Comparison of ENCODE assay signal across 13 mouse cellular contexts in the genomic region with DNA sequence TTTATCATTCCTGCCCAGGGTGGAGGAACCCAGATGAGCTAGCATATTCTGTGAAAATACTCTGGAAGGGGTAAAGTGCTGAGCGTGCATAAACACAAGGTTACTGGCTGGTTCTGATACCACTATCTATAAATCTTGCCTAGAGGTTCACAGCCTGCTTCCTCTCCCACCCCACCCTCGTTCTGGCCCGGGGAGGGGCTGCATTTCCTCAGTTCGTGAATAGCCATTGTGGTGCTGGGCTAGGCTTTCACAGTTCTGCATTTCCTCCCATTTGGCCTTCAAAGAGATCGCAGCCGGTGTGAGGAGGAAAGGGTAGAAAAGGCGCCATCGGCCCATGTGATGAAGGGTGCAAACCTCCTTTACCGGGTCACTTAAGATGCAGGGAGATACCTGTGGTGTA. TPM values are rescaled to one million over a fixed set of nuclear protein-coding genes. Genes with fewer than 3 reads are reported as not detected.
DNase-seq lines count a peak whose midpoint lies in the region; ATAC-seq and TF ChIP-seq lines count a peak whose summit lies in the region.
"Had no signal": no experiment of that assay in that cellular context is flagged by ENCODE, and none has a peak within 500 bp of the region (broad histone marks: within the 10 kb centered on the region; RNA-seq: fewer than 3 reads in every experiment).

No protein-coding gene starts in this region.

- no peak overlapping the region for H3K4me2 ChIP-seq in CH12.LX (ENCODE audit: insufficient read depth, low read depth, poor library complexity, severe bottlenecking)
- no peak overlapping the region for H3K4me2 ChIP-seq in liver, embryonic 12.5 days
- H3K4me2 ChIP-seq: limb, embryonic 13.5 days; neural tube, embryonic 12.5 days had no signal

- TF ChIP-seq POLR2A in CH12.LX (IDR thresholded peaks at IDR 0.05; ENCODE audit: low read depth, low read length): no peak

- H3K9ac ChIP-seq in CH12.LX (ENCODE audit: insufficient read depth, low read depth) (no peak overlapping the region), ES-E14 (ENCODE audit: insufficient read depth, low read depth, low read length, poor library complexity, severe bottlenecking) (no peak overlapping the region)
- H3K9ac ChIP-seq in liver, embryonic 12.5 days: no peak overlapping the region
- H3K9ac ChIP-seq: limb, embryonic 13.5 days; neural tube, embryonic 12.5 days had no signal

- H3K9me3 ChIP-seq in CH12.LX (replicated peaks; ENCODE audit: low read length) (no peaks in the 10 kb centered on the region), ES-E14 (ENCODE audit: control insufficient read depth, insufficient read depth, low read depth, low read length) (no peaks in the 10 kb centered on the region)
- no peaks in the 10 kb centered on the region for H3K9me3 ChIP-seq in liver, embryonic 12.5 days (replicated peaks)
- H3K9me3 ChIP-seq: limb, embryonic 13.5 days; neural tube, embryonic 12.5 days had no signal

- H3K4me1 ChIP-seq in CH12.LX (ENCODE audit: control insufficient read depth in 1 of 2, insufficient read depth in 2 of 2): peaks cover 10 to 14% of the 10 kb centered on the region in 2 experiments
- H3K4me1 ChIP-seq in ES-E14 (ENCODE audit: control insufficient read depth in 2 of 2, insufficient read depth in 2 of 2, low read length in 2 of 2, poor library complexity in 1 of 2): peaks cover 2 to 7% of the 10 kb centered on the region in 2 experiments; a peak in 2 of 4 replicates
- H3K4me1 ChIP-seq in liver, embryonic 12.5 days: peaks cover 8% of the 10 kb centered on the region
- H3K4me1 ChIP-seq: limb, embryonic 13.5 days; neural tube, embryonic 12.5 days had no signal

- 14% methylated on average over 9 of the region's 9 CpGs for WGBS in liver, embryonic 12.5 days (ENCODE audit: insufficient replicate concordance)

- in situ Hi-C loops in CH12.LX (cut with MboI; ENCODE audit: low pct_ligation_motif_present, low pct_unique_long_range_greater_than_20kb, low sequenced_read_pairs) (no loop called here), ES-E14 (cut with MboI; ENCODE audit: low sequenced_read_pairs in 2 of 2, unreplicated experiment in 2 of 2) (no loop called here)

- no peak for TF ChIP-seq CTCF in CH12.LX (conservative IDR thresholded peaks at IDR 0.05 in 1 of 2, IDR thresholded peaks at IDR 0.05 in 1 of 2; ENCODE audit: low read depth in 2 of 2, low read length in 2 of 2)

- H3K4me3 ChIP-seq in CH12.LX (replicated peaks in 1 of 3; ENCODE audit: low read depth in 2 of 3, low read length in 2 of 3, poor library complexity in 1 of 3): no peak overlapping the region
- H3K4me3 ChIP-seq in ES-E14 (ENCODE audit: insufficient read depth in 1 of 2, low read depth in 1 of 2, low read length in 2 of 2, poor library complexity in 1 of 2, severe bottlenecking in 1 of 2): no peak overlapping the region
- no peak overlapping the region for H3K4me3 ChIP-seq in liver, embryonic 12.5 days
- H3K4me3 ChIP-seq: limb, embryonic 13.5 days; neural tube, embryonic 12.5 days had no signal

- no peaks in the 10 kb centered on the region for H3K79me2 ChIP-seq in CH12.LX (replicated peaks; ENCODE audit: control insufficient read depth, extremely low read depth, insufficient read depth, poor library complexity, severe bottlenecking)

- no peaks in the 10 kb centered on the region for H3K36me3 ChIP-seq in CH12.LX (replicated peaks in 1 of 2; ENCODE audit: control insufficient read depth in 1 of 2, insufficient read depth in 1 of 2, low read length in 1 of 2)
- H3K36me3 ChIP-seq in ES-E14 (ENCODE audit: control insufficient read depth, insufficient read depth, low read length, poor library complexity, severe bottlenecking): no peaks in the 10 kb centered on the region
- no peaks in the 10 kb centered on the region for H3K36me3 ChIP-seq in liver, embryonic 12.5 days
- H3K36me3 ChIP-seq: limb, embryonic 13.5 days; neural tube, embryonic 12.5 days had no signal

- dilution Hi-C loops in CH12.LX (cut with MboI; ENCODE audit: extremely low pct_ligation_motif_present, extremely low pct_unique_long_range_greater_than_20kb, low sequenced_read_pairs): no loop called here

- intact Hi-C loops in heart, postnatal 14 days (cut with DNase I): no loop called here

- DNase-seq in CH12.LX (ENCODE audit: extremely low read depth): no peak
- DNase-seq in ES-E14 (ENCODE audit: low read depth, low spot score): peak; percentile 58
- peak; percentile 44 to 47 for DNase-seq in heart, postnatal 14 days
- DNase-seq in cerebellum, adult 9-11 months: no peak
- no peak for DNase-seq in thymus, postnatal 0 days (ENCODE audit: low spot score)
- DNase-seq in spleen, adult 18-20 months: no peak
- DNase-seq: cerebellum, adult 9-10 months had no signal

- TF ChIP-seq RAD21 in CH12.LX (IDR thresholded peaks at IDR 0.05; ENCODE audit: low read depth, low read length): no peak

- peak; percentile 46; the same call in 1 of the 2 replicates for ATAC-seq in liver, embryonic 12.5 days
- ATAC-seq in CD4-positive, CD25-positive, alpha-beta regulatory T cell, adult 4 months: no peak
- ATAC-seq: hindbrain, postnatal 0 days; Patski had no signal

- H3K27ac ChIP-seq in CH12.LX (ENCODE audit: insufficient read depth, low read depth) (no peak overlapping the region), ES-E14 (ENCODE audit: insufficient read depth, low read depth, low read length, poor library complexity, severe bottlenecking) (no peak overlapping the region)
- H3K27ac ChIP-seq in liver, embryonic 12.5 days: no peak overlapping the region
- H3K27ac ChIP-seq: hindbrain, postnatal 0 days; limb, embryonic 13.5 days; neural tube, embryonic 12.5 days had no signal

- H3K27me3 ChIP-seq in CH12.LX (replicated peaks): no peaks in the 10 kb centered on the region
- H3K27me3 ChIP-seq in liver, embryonic 12.5 days (replicated peaks): no peaks in the 10 kb centered on the region; the same call in 1 of the 2 replicates
- H3K27me3 ChIP-seq: neural tube, embryonic 12.5 days; Patski had no signal

- no peak for TF ChIP-seq EP300 in CH12.LX (IDR thresholded peaks at IDR 0.05; ENCODE audit: low read length)

TF ChIP-seq in CH12.LX, 34 proteins besides CTCF, POLR2A, EP300 and RAD21:
- no peak for TF ChIP-seq TBP (conservative IDR thresholded peaks at IDR 0.05; ENCODE audit: low read depth, low read length)
- TF ChIP-seq MAFK (IDR thresholded peaks at IDR 0.05; ENCODE audit: insufficient replicate concordance, low read length): peak; percentile 84

TF ChIP-seq in ES-E14, 5 proteins besides CTCF, POLR2A, EP300 and RAD21:
- no peak for TF ChIP-seq HCFC1 (IDR thresholded peaks at IDR 0.05; ENCODE audit: borderline replicate concordance, insufficient read depth, low read length)
- peak; percentile 83 for TF ChIP-seq MAFK (IDR thresholded peaks at IDR 0.05; ENCODE audit: insufficient read depth, low read depth, low read length)

RNA-seq across cellular contexts. Expression of gene Ptprb, which starts 12.8 kb away (rescaled TPM):
- total RNA-seq in CH12.LX (2012; rRNA removed): not detected in 2 replicates
- not detected in 2 replicates for total RNA-seq in CH12.LX (2014; rRNA removed)
- polyA plus RNA-seq in CH12.LX (2012; ENCODE audit: insufficient read length, low read depth): not detected in 2 replicates
- 0.16 and 0.62 TPM in 2 replicates for total RNA-seq in ES-E14 (2012; rRNA removed)
- 100 to 1,000 TPM in 1 of 2 experiments, 10 to 100 TPM in 1; 99.2 to 103 TPM for total RNA-seq in heart, postnatal 14 days (2021)
- polyA plus RNA-seq in liver, embryonic 12.5 days (2016; fragmentation: Nextera tagmentation; extraction: Ambion mirVana): 2.2 and 2.4 TPM in 2 replicates
- polyA plus RNA-seq in CD4-positive, CD25-positive, alpha-beta regulatory T cell, adult 4 months (2017; shearing (Covaris generic)): not detected
- polyA plus RNA-seq in thymus, postnatal 0 days (2015; fragmentation: Nextera tagmentation; extraction: Ambion mirVana): 1.1 and 1.7 TPM in 2 replicates

Comparison
In these comparisons a context has a peak if more than half of its experiments do, and no peak if none do; other contexts are left out.
1. DNase-seq: peak in ES-E14 (single experiment) and heart, postnatal 14 days (2 of 2); none in CH12.LX (single experiment), cerebellum, adult 9-11 months (single experiment), thymus, postnatal 0 days (single experiment) and spleen, adult 18-20 months (0 of 2).